Mouse (Mus musculus) retina, postnatal 7 days (tissue): ENCODE measurements at regions not wholly inside any gene's neighbourhood (a gene's known extent, or its start where the extent isn't known, plus 50 kb on each side); places are given as distances from the start of the nearest gene placed in this dataset.

Source experiments
- DNase-seq: peaks from one replicate; pipeline ENCODE4 v3.0.0-alpha.2; 2012; ENCODE audit warnings: low read depth, low spot score

- no peak for DNase-seq
Observed at GRCm38 (mm10) chr11:52541210-52541609, 145.0 kb downstream of the 9530068E07Rik start.

- no peak for DNase-seq
Observed at GRCm38 (mm10) chr11:52551451-52551850, 155.2 kb downstream of the 9530068E07Rik start.

DNA sequence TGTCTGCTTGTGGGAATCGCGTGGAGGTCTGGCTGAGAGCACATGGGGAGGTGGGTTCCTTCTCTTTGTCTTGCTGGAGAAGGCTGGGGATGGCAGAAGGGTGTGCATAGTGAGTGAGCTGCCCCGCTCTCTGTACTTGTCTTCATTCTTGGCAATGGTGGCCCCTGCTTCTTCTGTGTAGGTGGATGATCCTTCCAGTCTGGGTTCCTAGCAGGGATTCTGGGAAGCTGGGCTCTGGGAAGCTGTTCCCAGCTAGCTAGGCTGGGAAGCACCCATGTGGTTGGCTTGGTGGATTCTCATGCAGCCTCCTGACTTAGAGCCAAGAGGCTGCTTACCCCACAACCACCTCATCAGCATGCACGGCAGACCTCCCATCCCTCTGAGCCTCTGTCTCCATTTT, 156.6 kb downstream of the 9530068E07Rik start:
- DNase-seq, result no peak

DNA sequence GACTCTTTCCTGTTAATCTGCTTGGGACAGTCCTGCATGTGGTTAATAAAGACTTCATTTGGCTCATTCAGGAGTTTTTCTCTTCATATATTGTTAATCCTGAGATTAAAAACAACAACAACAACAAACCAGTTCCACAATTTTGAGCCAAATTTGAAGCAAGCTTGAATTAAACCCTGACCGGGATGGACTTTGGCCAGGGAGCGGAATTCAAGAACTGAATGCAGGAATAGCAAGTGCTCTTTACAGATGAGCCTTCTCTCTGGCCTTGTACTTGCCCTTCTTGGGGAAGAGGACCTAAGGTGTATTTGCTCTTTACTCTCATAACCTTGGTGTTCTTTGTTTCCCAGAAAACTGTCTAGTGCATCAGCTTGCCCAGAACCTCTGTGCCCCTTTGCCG, 161.6 kb downstream of the 9530068E07Rik start:
- no peak for DNase-seq

DNA sequence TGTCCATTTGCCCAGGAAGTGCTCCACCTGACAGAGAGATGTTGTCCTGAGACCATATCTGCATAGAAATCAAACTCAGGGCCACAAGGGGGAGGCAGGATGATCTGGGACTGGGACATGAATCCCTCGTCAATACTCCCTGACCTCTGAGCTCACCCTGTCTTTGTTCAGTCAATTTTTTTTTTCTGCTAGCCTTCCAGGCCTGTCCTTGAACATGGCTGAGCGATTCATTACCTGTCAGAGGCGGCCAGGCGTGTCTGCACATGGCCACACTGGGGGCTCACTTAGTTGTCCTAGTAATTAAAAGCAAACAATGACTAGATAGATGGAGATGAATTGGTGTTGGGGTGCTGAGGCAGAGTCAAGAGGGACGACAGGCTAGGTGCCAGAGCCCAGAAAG, 162.6 kb downstream of the 9530068E07Rik start:
- no peak for DNase-seq

DNA sequence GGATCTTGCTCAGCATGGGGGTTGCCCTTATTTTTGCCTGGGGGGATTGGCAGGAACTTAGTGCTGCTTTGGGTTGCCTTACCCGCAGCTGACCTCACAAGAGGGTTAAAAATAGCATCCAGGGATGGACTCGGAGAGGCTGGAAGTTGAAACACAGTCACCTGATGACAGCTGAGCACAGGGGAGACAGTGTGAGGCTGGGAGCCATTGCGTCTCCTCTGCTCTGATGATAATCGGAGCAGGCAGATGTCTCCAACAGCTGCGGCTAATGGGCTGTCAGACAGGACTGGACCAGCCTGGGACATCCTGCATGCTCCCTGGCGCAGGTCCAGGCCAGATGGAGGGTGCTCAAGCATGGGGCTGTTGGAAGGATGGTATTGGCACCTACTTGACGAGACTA, 165.1 kb downstream of the 9530068E07Rik start:
- DNase-seq, result peak; percentile 36

DNA sequence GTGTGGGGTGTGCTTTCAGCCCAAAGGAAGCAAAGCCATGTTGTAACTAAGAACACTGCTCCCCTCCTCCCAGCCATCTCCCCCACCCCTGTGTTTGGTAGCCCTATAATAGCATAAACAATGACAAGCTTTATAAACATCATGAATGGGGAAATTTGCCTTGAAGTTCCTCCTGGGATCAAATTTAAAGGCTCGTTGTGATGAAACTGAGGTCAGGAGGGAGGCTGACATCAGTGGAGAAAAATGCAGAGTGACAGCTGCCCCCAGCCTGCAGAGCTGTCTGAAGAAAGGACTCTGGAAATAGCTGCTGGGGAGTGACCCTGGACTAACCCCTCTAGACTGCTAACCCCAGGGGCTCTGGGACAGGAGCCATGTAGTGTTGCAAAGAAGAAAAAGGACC, 169.2 kb downstream of the 9530068E07Rik start:
- no peak for DNase-seq

DNA sequence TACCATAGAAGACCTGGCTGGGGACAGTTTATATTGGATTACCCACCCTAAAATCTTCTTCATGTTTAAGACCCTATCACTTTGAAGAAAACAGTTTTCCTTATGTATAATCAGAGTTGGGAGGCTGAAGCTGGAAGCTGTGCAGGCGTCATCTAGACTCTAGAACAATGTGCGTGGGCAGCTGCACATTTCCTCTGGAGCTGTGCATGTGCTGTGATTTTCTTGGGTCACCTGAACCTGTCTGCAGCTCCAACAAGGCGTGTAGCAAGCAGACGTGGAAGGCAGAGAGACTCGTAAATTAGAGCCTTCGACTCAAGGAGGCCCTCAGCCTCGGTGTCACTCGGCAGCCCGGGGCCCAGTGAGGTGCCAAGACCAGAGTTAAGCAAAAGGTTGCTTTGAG, 169.8 kb downstream of the 9530068E07Rik start:
- DNase-seq, result no peak

GRCm38 (mm10) chr11:52567945-52568687, 171.9 kb downstream of the 9530068E07Rik start:
- no peak for DNase-seq

DNA sequence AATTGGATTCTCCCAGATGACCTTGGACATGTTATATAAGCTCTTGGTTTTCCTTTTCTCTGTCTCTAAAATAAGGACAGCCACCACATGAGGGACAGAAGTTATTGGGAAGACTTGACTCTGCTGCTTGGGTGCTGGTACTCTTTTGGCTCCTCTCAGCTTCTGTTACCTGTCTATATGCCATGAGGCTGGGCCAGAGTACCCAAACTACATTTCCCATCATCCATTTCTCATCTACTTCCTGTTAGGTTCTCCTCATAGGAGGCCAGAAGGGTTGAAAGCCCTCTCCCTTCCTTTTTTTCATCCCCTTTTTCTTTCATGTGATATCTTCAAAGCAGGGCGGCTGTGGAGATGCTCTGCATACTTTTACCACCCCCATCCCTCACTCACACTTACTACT, 172.6 kb downstream of the 9530068E07Rik start:
- no peak for DNase-seq

DNA sequence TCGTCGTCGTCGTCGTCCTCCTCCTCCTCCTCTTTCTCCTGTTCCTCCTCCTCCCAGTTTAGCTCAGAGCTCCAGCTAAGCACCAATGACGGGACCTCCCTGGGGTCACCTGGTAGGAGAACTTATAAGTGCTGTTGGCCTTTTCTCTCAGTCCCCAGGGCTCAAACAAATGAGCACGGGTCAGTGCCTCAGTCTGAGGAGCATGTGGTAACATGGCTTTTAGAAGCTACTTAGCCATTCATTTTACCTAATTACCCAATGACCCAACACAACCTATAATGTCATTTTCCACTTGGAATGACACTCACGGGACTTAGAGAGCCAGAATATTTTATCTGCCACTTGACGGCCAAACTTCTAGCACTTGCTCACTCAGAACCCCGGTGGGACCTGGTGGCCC, 173.5 kb downstream of the 9530068E07Rik start:
- DNase-seq, result no peak

- no peak for DNase-seq
Observed at GRCm38 (mm10) chr11:52578471-52578870, 182.2 kb downstream of the 9530068E07Rik start.

- no peak for DNase-seq
Observed at GRCm38 (mm10) chr11:52579764-52580377, 183.6 kb downstream of the 9530068E07Rik start.

DNA sequence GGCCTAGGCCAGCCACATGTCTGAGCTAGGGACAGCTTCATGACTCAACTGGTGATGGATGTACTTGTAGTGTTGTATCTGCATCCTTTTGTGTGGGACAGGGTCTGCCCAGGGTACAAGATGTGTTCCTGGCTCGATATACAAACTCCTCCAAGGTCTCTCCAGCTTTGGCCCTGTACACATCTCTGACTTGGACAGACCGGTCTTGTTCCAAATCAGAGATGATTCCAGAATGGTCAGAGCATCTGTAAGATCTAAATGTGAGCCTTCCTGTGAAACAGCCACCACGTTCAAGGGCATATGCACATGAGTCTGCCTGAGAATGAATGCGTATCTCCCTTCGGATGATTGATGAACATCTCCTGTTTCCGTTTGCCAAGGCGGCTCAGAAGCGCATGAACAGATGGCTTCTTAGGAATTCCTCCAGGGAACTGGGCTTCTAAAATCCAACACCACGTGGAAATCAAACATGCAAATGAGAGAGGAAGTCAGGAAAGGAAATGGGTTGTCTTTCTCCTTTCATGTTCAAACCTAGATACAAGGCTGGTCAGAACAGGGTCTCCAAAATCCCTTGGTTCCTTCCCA, 172.7 kb upstream of the Fstl4 start:
- no peak for DNase-seq

- no peak for DNase-seq
Observed at GRCm38 (mm10) chr11:52594092-52594491, 170.3 kb upstream of the Fstl4 start.

- DNase-seq, result no peak
Observed at GRCm38 (mm10) chr11:52601196-52601595, 163.2 kb upstream of the Fstl4 start.

DNA sequence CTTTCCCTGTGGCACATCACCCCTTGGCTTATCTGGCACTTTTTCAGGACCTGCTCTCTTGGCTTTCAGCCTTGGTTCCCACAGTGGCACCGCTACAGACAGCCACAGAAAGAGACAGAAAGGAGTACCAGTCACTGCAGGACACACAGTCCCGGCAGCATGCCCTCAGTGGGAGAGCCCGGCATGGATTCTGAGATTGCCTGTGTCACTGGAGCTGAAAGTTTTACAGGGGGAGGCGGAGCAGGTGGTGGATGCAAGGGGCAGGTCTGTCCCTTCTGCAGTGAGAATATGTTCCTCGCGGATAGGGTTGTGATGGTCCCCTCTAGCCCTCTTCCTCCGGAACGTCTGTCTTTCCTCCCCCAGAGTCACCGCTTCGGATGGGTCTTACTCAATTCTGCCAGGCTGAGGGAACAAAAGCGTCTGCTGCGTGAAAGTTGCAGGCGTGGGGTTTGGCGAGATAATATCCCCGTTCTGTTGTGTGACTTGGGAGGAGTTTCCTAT, 162.3 kb upstream of the Fstl4 start:
- DNase-seq, result no peak

GRCm38 (mm10) chr11:52602796-52603195, 161.6 kb upstream of the Fstl4 start:
- DNase-seq, result no peak

GRCm38 (mm10) chr11:52610681-52611165, 153.7 kb upstream of the Fstl4 start:
- DNase-seq, result no peak

- DNase-seq, result no peak
Observed at GRCm38 (mm10) chr11:52615622-52616021, 148.8 kb upstream of the Fstl4 start.

GRCm38 (mm10) chr11:52618646-52619045, 145.8 kb upstream of the Fstl4 start:
- no peak for DNase-seq

DNA sequence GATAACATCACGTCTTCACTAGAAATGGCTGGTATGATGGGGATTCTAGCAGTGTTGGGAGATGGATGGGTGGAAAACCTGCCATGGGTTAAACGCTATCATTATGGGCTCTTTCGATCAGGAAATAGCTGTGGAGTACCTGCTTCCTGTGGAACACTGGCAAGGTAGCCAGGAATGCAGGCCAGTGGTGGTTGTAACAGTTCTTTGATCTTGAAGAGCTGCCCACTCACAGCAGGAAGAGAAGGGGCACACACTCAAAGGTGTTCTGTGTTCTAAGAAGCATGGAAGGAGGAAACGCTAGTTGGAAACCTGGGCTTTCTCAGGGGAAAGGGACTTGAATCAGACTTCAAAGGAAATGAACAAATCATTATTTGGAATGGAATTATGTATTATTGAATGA, 141.6 kb upstream of the Fstl4 start:
- no peak for DNase-seq

DNA sequence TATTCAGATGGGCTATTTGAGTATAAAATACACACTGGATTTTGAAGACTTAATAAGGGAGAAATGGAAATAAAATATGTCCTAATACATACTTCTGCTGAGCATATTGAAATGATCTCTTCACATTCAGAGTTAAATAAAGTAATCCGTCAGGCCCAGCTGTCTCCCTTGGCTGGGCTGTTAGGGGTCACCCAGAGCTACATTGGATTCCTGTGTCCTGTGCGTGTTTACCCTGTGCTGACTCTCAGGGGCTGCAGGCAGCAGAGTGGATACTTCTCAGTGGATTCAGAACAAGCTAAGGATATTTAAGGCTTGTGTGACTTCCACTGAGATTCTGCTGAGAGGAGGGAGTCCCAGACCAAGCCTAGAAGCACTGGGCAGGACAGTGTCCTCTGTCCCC, 135.6 kb upstream of the Fstl4 start:
- no peak for DNase-seq
